Mouse (Mus musculus): ENCODE data around the gene Olfr1420.

DNA sequence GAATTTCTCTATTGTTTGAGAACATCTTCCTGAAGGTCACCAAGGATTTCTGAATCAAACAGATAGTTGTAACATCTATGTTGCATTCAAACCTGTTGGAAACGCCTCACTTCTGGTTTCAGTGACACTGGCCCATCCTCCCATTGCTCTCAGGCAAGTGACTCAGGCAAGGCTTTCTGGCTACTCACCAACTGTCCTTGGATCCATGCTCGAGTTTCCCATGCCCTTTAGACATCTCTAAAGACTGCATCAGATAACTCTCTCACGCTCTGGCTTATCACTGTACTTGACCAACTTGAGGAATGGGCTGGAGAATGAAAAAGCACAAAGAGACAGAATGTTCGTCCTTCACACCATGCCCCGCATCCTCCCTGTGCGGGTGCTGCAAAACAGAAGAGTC lies 29.9 kb upstream of the Olfr1420 start:
- no peak for TF ChIP-seq NANOG (IDR thresholded peaks at IDR 0.05; ENCODE audit: borderline replicate concordance, low read length)
- TF ChIP-seq CTCF (conservative IDR thresholded peaks at IDR 0.05; ENCODE audit: low read length), result no peak
